Mouse (Mus musculus): ENCODE measurements around the gene Capza3. TPM values are rescaled to one million over a fixed set of nuclear protein-coding genes. Genes with fewer than 3 reads are reported as not detected.

Gene Capza3
- not detected in 2 replicates for polyA plus RNA-seq (2015; fragmentation: Nextera tagmentation; extraction: Ambion mirVana)

GRCm38 (mm10) chr6:140040952-140041351 lies at the start of gene Capza3:
Gene Capza3, plus strand, starts transcription at chr6:140041252.

DNA sequence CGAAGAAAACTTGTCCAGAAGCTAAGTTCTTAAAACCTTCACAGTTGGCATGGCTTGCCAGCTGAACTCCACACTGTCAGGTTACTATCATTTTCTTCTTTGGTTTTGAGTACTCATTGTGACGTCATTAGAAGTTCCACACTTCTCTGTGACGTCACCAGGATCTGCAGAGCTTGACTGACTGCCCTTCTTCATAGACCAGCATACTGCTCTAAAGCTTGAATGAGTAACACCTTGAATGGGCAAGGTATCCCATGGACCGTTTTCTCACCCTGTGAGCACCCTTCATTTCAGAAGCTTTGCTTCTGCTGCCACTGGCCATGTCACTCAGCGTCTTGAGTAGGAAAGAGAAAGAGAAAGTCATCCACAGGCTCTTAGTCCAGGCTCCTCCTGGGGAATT lies 305 bp downstream of the Capza3 start, which contains the start of gene Plcz1:
Gene Plcz1, minus strand, starts transcription at position 101 of the 400 bp plus-strand sequence.

Other genes with a start within 250 kb of the Capza3 start
- gene Plcz1, start 205 bp downstream of the Capza3 start, polyA plus RNA-seq (2015; fragmentation: Nextera tagmentation; extraction: Ambion mirVana), result not detected in 2 replicates

Data from spleen, postnatal 0 days (tissue).